Mouse (Mus musculus) megakaryocyte, embryonic 14.5 days (primary cell): ENCODE data around the gene Nemp1.

ENCODE experiments used
- FLI1 ChIP-seq: IDR thresholded peaks from 2 replicates; pipeline ENCODE4 v1.6.1; 2012; ENCODE audit warnings: low read length, inconsistent platforms, mixed read lengths
- GATA1 ChIP-seq: IDR thresholded peaks from 3 replicates; pipeline ENCODE4 v1.6.1; 2012; ENCODE audit warnings: mixed read lengths, low read length, inconsistent platforms, borderline replicate concordance

DNA sequence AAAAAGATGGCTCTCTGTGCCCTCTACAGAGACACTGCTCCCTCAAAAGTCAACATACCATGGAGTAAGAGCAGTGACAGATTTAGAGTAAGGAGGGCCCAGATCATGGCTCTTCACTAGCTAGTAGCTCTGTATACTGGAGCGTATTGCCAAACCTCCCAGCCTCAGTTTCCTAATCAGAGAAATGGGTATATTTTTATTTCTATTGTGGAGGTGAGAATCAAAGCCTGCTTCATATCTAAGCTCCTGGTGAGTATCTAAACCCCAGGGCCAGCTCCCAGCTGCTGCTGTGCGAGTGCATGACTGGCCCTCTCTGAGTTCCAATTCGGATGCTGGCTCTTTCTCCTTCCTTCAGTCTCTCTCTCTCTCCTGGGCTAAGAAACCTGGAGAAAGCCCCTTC lies 57.5 kb downstream of the Nemp1 start, which contains the start of gene Tac2:
- no peak for TF ChIP-seq GATA1
- no peak for TF ChIP-seq FLI1
